Mouse (Mus musculus): ENCODE data around the gene Topaz1. TPM values are rescaled to one million over a fixed set of nuclear protein-coding genes. Genes with fewer than 3 reads are reported as not detected.

Topaz1 gene
- polyA plus RNA-seq, 1 experiment = not detected

DNA sequence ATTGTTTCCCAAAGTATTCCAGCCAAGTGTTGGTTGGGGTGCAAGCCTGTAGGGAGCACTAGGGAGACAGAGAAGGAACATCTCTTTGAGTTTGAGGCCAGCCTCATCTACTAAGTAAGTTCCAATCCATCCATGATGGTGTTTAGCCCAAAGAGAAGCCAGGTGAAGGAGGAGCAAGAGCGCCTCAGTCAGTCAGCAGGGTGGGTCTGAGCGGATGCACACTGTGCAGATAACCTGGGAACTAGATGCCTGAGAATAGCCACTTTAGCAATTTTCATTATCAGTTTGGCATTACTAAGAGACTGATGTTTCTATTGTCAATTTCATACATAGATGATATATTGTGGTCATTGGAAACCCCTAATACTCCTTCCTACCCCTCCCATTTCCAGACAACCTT is 67.6 kb downstream of the Topaz1 start:
- DNase-seq (ENCODE audit: low read depth) = no peak
- no peak for TF ChIP-seq POLR2A (IDR thresholded peaks at IDR 0.05; ENCODE audit: borderline replicate concordance, extremely low read depth, insufficient read depth, insufficient read length, poor library complexity, severe bottlenecking)
- TF ChIP-seq CTCF (IDR thresholded peaks at IDR 0.05; ENCODE audit: borderline replicate concordance, extremely low read depth, insufficient read depth, insufficient read length) = no peak

DNA sequence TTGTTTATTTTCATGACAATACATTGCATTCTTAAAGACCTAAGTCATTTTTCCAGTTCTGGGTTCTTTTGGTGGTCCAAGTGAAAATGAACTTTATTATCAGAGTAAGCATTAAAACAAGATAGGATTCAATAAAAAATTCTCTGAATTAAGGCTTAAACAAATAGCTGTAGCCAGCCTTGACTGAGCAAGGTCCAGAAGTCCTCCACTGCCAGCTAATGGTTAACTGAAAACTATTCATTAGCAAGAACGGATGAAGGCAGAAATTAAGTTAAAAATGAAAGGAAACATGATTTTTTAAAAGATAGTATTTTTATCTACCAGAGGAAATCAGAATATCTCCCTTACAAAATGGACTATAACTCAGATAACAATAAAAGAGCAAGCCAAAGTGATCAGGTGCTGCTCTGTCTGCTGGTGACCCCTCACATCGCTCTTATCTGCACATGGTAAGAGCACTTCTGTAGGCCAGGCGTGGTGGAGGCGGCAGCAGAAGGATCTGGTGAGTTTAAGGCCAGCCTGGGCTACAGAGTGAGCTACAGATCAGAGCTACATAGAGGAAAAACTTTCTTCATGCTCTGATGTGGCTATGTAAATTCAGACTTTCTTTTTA is 68.2 kb downstream of the Topaz1 start:
- DNase-seq (ENCODE audit: low read depth) = no peak
- TF ChIP-seq CTCF (IDR thresholded peaks at IDR 0.05; ENCODE audit: borderline replicate concordance, extremely low read depth, insufficient read depth, insufficient read length) (no peak), POLR2A (IDR thresholded peaks at IDR 0.05; ENCODE audit: borderline replicate concordance, extremely low read depth, insufficient read depth, insufficient read length, poor library complexity, severe bottlenecking) (no peak)

- TF ChIP-seq POLR2A (IDR thresholded peaks at IDR 0.05; ENCODE audit: borderline replicate concordance, extremely low read depth, insufficient read depth, insufficient read length, poor library complexity, severe bottlenecking) (no peak), CTCF (IDR thresholded peaks at IDR 0.05; ENCODE audit: borderline replicate concordance, extremely low read depth, insufficient read depth, insufficient read length) (no peak)
- no peak for DNase-seq (ENCODE audit: low read depth)
Observed at GRCm38 (mm10) chr9:122823374-122824017, 76.3 kb downstream of the Topaz1 start.

- TF ChIP-seq POLR2A (IDR thresholded peaks at IDR 0.05; ENCODE audit: borderline replicate concordance, extremely low read depth, insufficient read depth, insufficient read length, poor library complexity, severe bottlenecking) (no peak), CTCF (IDR thresholded peaks at IDR 0.05; ENCODE audit: borderline replicate concordance, extremely low read depth, insufficient read depth, insufficient read length) (no peak)
- no peak for DNase-seq (ENCODE audit: low read depth)
Observed at GRCm38 (mm10) chr9:122826743-122827142, 79.6 kb downstream of the Topaz1 start.

DNA sequence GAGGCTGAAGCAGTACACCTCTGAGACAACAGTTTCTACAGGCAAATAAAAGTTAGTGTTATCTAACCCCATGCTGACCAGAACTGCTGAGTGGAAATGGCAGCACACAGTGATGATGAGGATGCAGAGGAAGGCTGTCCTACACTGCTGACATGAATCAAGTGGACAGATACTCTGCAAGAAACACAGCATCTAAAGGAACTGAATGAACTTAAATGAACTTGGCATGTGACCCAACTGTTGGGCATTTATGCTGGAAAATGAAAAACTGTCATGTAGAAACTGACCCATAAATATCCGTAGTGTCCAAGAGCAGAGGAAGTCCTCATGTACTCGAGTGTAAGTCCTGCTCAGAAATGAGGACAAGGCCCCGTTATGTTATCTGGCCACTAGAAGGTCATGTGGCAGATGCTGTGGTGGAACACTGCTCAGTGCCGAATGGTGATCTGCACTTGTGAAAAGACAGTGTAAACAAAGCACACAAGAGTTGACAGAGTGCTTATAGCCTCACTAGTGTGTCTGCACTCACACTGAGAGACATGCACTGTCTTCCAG is 82.8 kb downstream of the Topaz1 start:
- TF ChIP-seq POLR2A (IDR thresholded peaks at IDR 0.05; ENCODE audit: borderline replicate concordance, extremely low read depth, insufficient read depth, insufficient read length, poor library complexity, severe bottlenecking) (no peak), CTCF (IDR thresholded peaks at IDR 0.05; ENCODE audit: borderline replicate concordance, extremely low read depth, insufficient read depth, insufficient read length) (no peak)
- DNase-seq (ENCODE audit: low read depth) = no peak

- no peak for DNase-seq (ENCODE audit: low read depth)
- TF ChIP-seq POLR2A (IDR thresholded peaks at IDR 0.05; ENCODE audit: borderline replicate concordance, extremely low read depth, insufficient read depth, insufficient read length, poor library complexity, severe bottlenecking) = no peak
- TF ChIP-seq CTCF (IDR thresholded peaks at IDR 0.05; ENCODE audit: borderline replicate concordance, extremely low read depth, insufficient read depth, insufficient read length) = no peak
Observed at GRCm38 (mm10) chr9:122836126-122836525, 89.0 kb downstream of the Topaz1 start.

- DNase-seq (ENCODE audit: low read depth) = peak; percentile 95
- TF ChIP-seq POLR2A (IDR thresholded peaks at IDR 0.05; ENCODE audit: borderline replicate concordance, extremely low read depth, insufficient read depth, insufficient read length, poor library complexity, severe bottlenecking) (no peak), CTCF (IDR thresholded peaks at IDR 0.05; ENCODE audit: borderline replicate concordance, extremely low read depth, insufficient read depth, insufficient read length) (no peak)
Observed at GRCm38 (mm10) chr9:122836790-122837189, 89.6 kb downstream of the Topaz1 start.

DNA sequence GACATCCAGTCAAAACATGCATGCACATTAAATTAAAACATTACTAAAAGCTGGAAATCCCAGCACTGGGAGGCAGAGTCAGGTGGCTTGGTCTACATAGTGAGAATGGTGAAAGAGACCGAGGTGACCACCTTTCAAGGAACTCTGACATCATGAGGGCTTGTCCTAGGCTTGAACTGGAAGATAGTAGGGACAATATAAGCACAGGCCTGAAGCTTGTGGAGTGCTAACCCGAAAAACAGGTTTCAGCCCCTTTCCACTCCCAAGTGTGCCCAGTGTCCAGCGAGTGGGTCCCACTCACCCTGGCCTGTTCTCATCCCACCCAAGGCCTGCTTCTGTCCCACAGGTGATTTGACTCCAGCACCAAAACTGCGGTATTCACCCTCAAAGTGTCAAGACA is 90.1 kb downstream of the Topaz1 start:
- DNase-seq (ENCODE audit: low read depth) = no peak

GRCm38 (mm10) chr9:122837680-122838079 is 90.5 kb downstream of the Topaz1 start:
- peak; percentile 55 for DNase-seq (ENCODE audit: low read depth)
- TF ChIP-seq POLR2A (IDR thresholded peaks at IDR 0.05; ENCODE audit: borderline replicate concordance, extremely low read depth, insufficient read depth, insufficient read length, poor library complexity, severe bottlenecking) (no peak), CTCF (IDR thresholded peaks at IDR 0.05; ENCODE audit: borderline replicate concordance, extremely low read depth, insufficient read depth, insufficient read length) (peak; percentile 40; the same call in 1 of the 2 replicates)

More for the DNA sequence above, 90.1 kb downstream of the Topaz1 start:
- TF ChIP-seq CTCF (IDR thresholded peaks at IDR 0.05; ENCODE audit: borderline replicate concordance, extremely low read depth, insufficient read depth, insufficient read length) (no peak), POLR2A (IDR thresholded peaks at IDR 0.05; ENCODE audit: borderline replicate concordance, extremely low read depth, insufficient read depth, insufficient read length, poor library complexity, severe bottlenecking) (no peak)

DNA sequence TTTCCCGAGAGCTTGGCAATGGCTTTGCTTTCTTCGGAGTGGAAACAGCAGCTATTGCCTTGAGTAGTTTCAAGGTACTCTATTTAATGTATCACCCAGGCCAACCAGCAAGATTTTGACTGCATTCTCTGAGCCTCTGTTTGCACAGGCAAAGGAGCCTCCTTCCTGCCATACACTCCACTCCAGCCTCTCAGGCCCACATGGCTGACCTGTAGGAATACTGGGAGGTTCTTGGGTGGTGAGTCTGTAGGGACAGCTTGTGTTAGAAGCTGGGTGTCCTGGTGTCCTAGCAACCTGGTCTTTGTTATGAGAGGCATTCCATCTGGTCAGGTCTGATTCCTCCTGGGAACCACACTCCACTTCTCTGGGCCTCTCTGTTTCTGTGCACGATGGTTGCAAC is 96.6 kb downstream of the Topaz1 start, which contains the start of gene Gm35549:
Gene Gm35549, minus strand, starts transcription at position 276 of the 400 bp plus-strand sequence.
- no peak for DNase-seq (ENCODE audit: low read depth)
- TF ChIP-seq CTCF (IDR thresholded peaks at IDR 0.05; ENCODE audit: borderline replicate concordance, extremely low read depth, insufficient read depth, insufficient read length) (no peak), POLR2A (IDR thresholded peaks at IDR 0.05; ENCODE audit: borderline replicate concordance, extremely low read depth, insufficient read depth, insufficient read length, poor library complexity, severe bottlenecking) (no peak)

GRCm38 (mm10) chr9:122845621-122846020 is 98.5 kb downstream of the Topaz1 start:
- TF ChIP-seq CTCF (IDR thresholded peaks at IDR 0.05; ENCODE audit: borderline replicate concordance, extremely low read depth, insufficient read depth, insufficient read length) (no peak), POLR2A (IDR thresholded peaks at IDR 0.05; ENCODE audit: borderline replicate concordance, extremely low read depth, insufficient read depth, insufficient read length, poor library complexity, severe bottlenecking) (no peak)
- DNase-seq (ENCODE audit: low read depth) = no peak
